Mouse (Mus musculus) cortical plate, adult 2 months (tissue): ENCODE measurements around the gene Usp21. TPM values are rescaled to one million over a fixed set of nuclear protein-coding genes. Genes with fewer than 3 reads are reported as not detected.
A peak's percentile ranks its signal among the peaks of the same experiment; 100 is the strongest.

Experiments used
- H3K27ac ChIP-seq: fragments of 200-500 bp; 2 replicates; pipeline ENCODE4 v1.5.1; 2012; ENCODE audit warnings: low read length, control low read depth, inconsistent platforms; ENCODE audit not compliant: insufficient read depth
- H3K4me1 ChIP-seq: fragments of 200-500 bp; 2 replicates; pipeline ENCODE4 v1.6.1; 2011; ENCODE audit warnings: low read length; ENCODE audit not compliant: control insufficient read depth, insufficient read depth
- H3K4me3 ChIP-seq: fragments of 200-500 bp; 2 replicates; pipeline ENCODE4 v1.5.1; 2011; ENCODE audit warnings: mild to moderate bottlenecking, low read length, control low read depth; ENCODE audit not compliant: insufficient read depth
- CTCF ChIP-seq: fragments of 200-500 bp; IDR thresholded peaks from 2 replicates; pipeline ENCODE4 v1.5.1; 2011; ENCODE audit warnings: mild to moderate bottlenecking, control low read depth, low read length; ENCODE audit not compliant: insufficient read depth; ENCODE audit errors: extremely low read depth
- POLR2A ChIP-seq: fragments of 200-500 bp; IDR thresholded peaks from 2 replicates; pipeline ENCODE4 v1.6.1; 2011; ENCODE audit warnings: mild to moderate bottlenecking, low read length, control low read depth; ENCODE audit not compliant: insufficient read depth; ENCODE audit errors: extremely low read depth
- polyA plus RNA-seq: library from polyadenylated mRNA; depleted of rRNA; stranded (reverse); fragments of >200 nt; gene quantifications from 2 replicates; pipeline ENCODE4 v1.2.3, GENCODE M21; 2012

Usp21 gene
- polyA plus RNA-seq, 1 experiment: 70.2 TPM

- H3K4me1 ChIP-seq: peaks cover 1% of the 10 kb centered on the region; the same call in 1 of the 2 replicates
- H3K27ac ChIP-seq: no peak overlapping the region
- H3K4me3 ChIP-seq: no peak overlapping the region
- TF ChIP-seq CTCF (peak; percentile 71; the same call in 1 of the 2 replicates), POLR2A (no peak)
Observed at GRCm38 (mm10) chr1:171256937-171257548, 30.7 kb downstream of the Usp21 start.

DNA sequence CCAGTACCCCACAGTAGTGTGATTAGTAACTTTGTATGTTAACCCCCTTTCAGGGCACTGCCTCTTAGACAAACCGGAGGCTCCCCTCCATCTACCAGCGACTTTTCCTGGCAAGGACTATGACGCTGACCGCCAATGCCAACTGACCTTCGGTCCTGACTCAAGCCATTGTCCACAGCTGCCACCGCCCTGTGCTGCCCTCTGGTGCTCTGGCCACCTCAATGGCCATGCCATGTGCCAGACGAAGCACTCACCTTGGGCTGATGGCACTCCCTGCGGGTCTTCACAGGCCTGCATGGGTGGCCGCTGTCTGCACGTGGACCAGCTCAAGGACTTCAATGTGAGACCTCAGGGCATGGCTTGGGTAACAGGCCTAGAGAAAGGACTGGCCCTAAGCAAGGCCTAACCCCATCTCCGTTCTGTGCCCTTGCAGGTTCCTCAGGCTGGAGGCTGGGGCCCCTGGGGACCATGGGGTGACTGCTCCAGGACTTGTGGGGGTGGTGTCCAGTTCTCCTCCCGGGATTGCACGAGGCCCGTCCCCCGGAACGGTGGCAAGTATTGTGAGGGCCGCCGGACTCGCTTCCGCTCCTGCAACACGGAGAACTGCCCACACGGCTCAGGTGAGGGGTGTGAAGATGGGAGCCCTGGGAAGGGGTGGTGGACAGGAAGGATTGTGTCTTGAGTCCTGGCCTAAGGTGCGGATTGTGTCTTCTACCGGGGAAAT is 31.5 kb downstream of the Usp21 start:
- no peak for TF ChIP-seq POLR2A
- TF ChIP-seq CTCF: no peak
- H3K4me1 ChIP-seq: no peaks in the 10 kb centered on the region

DNA sequence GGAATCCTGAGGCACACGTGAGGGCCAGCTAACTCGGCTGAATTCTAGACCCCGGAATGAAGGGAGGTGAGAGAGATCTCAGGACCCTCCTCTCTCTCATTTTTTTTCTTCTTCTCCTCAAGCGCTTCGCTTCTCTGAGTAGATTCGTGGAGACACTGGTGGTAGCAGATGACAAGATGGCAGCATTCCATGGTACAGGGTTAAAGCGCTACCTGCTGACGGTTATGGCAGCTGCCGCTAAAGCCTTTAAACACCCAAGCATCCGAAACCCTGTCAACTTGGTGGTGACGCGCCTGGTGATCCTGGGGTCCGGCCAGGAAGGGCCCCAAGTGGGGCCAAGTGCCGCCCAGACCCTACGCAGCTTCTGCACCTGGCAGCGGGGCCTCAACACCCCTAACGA is 35.4 kb downstream of the Usp21 start:
- TF ChIP-seq CTCF (no peak), POLR2A (no peak)
- H3K27ac ChIP-seq: 0 out of 2 replicates have a peak overlapping the region, but pooled peaks have one; percentile 16
- H3K4me1 ChIP-seq: no peaks in the 10 kb centered on the region
- H3K4me3 ChIP-seq: peak overlapping the region; percentile 0; the same call in 1 of the 2 replicates

More for the DNA sequence above, 31.5 kb downstream of the Usp21 start:
- Histone ChIP-seq H3K27ac (no peak overlapping the region), H3K4me3 (no peak overlapping the region)

DNA sequence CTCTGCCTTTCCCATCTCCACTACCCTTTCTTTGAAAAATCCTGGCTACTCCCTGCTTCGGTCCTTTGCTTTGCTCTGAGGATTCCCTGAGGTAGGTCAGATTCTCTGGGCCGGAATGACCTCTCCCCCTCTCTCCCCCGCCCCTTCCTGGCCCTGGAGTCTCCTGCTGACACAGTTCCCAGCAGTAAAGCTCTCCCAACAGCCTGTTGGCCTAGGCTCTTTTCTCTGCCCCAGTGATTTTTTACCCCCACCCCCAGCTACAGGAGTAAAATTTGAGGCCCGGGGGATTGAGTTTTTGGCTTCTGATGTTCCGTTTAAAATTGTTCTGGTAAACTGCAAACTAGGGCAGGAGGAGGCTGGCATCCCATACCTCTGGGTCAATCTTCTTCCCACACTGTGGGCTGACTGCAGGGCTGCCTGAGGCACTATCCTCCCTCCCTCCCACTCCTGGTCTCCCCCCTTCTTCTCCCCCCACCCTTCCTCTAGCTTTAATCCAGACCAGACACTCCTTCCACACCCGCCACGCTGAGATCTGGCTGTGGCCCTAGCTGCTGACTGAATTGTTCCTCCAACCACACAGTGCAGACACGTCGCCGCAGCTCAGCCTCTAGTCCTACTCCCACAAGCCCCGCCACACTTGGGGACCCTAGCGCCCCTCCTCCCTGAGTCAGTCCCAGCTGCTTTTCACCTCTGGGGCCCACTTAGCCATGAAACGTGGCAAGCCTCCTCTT is 36.0 kb downstream of the Usp21 start:
- TF ChIP-seq CTCF: no peak
- TF ChIP-seq POLR2A: no peak
- Histone ChIP-seq H3K4me3 (peak overlapping the region; percentile 0), H3K4me1 (no peaks in the 10 kb centered on the region), H3K27ac (no peak overlapping the region)

DNA sequence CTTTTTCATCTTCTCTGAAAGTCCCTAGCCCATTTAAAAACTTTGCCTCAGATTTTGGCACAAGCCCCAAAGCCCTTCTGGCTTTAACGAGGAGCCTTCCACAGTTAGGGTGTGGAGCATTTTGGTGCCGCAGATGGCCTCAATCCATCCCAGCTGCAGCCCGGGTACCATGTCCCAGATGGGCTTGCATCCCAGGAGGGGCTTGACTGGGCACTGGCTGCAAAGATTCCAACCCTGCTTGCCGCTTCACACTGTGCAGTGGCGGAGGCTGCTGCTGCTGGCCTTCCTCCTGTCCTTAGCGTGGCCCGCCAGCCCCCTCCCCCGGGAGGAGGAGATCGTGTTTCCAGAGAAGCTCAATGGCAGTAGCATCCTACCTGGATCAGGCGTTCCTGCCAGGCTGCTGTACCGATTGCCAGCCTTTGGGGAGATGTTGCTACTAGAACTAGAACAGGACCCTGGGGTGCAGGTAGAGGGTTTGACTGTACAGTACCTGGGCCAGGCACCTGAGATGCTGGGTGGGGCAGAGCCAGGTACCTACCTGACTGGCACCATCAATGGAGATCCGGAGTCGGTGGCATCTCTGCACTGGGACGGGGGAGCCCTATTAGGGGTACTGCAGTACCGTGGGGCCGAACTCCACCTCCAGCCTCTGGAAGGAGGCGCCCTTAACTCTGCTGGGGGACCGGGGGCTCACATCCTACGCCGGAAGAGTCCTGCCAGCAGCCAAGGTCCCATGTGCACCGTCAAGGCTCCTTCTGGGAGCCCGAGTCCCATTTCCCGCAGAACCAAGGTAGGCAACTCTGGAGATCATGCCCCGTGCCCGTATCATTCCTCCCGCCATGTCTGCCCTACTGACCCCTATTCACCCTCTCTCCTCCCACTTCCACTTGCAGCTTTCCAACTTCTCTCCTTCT is 36.9 kb downstream of the Usp21 start, which contains the start of gene Ndufs2:
Gene Ndufs2, minus strand, starts transcription at position 709 of the 914 bp plus-strand sequence.
- Histone ChIP-seq H3K4me3 (peak within 1 kb of the TSS; percentile 0), H3K27ac (peak within 1 kb of the TSS; percentile 37; the same call in 1 of the 2 replicates), H3K4me1 (no peaks in the 10 kb centered on the region; the same call in 1 of the 2 replicates)
- no peak for TF ChIP-seq POLR2A
- no peak for TF ChIP-seq CTCF

DNA sequence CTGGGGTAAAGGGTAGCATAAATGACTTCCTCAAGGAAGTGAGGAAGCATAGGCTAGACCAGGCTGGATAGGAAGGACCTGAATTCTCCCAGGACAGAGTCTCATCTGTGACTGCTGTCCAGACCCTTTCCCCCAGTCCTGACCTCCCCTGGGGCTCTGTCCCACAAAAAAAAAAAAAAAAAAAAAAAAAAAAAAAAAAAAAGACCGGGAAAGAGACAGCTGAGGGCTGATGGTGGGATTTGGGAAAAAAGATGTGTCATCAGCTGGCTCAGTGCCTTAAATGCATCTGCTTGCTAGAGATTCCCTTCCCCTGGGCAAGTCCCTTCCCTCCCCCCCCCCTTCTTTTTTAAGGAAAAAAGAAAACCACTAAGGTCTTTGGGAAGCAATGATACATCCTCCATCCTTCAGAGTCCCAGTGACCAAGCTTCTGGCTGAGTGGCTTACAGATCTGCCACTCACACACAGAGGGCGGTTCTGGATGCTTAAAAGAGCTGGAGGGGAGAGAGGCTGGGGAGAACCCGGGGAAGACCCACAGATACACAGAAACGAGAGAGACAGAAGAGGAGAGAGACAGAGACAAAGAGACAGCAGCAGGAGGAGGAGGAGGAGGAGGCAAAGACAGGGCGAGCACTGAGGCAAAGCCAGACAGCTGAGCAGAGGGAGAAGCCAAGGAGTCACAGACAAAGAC is 37.7 kb downstream of the Usp21 start, which contains the start of gene Adamts4:
Gene Adamts4, plus strand, starts transcription at position 509 of the 688 bp plus-strand sequence.
- peaks cover under 1% of the 10 kb centered on the region; the same call in 1 of the 2 replicates for H3K4me1 ChIP-seq
- peak; percentile 41; the same call in 1 of the 2 replicates for TF ChIP-seq POLR2A
- TF ChIP-seq CTCF: no peak
- H3K4me3 ChIP-seq: peak within 1 kb of the TSS; percentile 0; the same call in 1 of the 2 replicates
- peak within 1 kb of the TSS; percentile 91; the same call in 1 of the 2 replicates for H3K27ac ChIP-seq

DNA sequence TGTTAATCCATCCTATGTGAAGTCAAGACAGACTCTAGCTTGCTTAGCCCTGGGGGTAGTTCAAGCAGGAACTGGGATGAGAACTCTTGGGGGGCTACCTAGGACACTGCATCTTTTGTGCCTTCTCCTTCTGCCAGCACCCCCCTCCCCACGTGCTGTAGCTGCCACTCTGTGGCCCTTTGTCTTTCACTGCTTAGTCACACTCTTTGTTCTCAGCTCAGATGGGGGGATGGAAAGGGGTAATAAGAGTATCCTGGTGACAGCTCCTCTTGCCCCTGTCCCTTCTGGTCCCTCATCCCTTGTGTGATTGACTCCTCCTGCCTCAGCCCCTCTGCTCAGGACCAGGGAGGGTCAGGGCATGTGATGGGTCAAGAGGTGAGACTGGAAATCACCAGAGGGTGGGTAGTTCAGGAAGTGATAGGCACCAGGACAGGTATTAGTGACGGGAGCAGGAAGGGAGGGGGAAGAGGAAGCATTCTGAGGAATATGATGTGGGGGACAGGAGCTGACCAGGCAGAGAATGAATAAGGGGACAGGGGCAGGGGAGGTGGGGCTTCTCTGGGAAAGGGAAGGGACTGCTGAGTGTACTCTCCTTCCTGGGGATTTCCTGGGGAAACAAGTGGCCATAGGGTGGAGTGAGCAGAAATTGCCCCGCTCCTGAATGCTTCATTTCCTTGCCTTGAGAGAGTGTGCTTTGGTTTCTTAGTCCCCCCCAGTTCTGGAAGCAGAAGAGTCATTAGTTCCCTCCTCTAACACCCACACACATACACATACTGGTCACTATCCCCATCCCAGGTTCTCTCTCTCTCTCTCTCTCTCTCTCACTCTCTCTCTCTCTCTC is 39.2 kb downstream of the Usp21 start:
- Histone ChIP-seq H3K27ac (peak overlapping the region; percentile 91), H3K4me3 (no peak overlapping the region), H3K4me1 (peaks cover 2% of the 10 kb centered on the region; the same call in 1 of the 2 replicates)
- TF ChIP-seq POLR2A (no peak), CTCF (no peak)

GRCm38 (mm10) chr1:171247916-171248315 is 39.9 kb downstream of the Usp21 start:
- Histone ChIP-seq H3K4me3 (no peak overlapping the region; the same call in 1 of the 2 replicates), H3K4me1 (peaks cover 2% of the 10 kb centered on the region; the same call in 1 of the 2 replicates), H3K27ac (peak overlapping the region; percentile 74)
- no peak for TF ChIP-seq POLR2A
- TF ChIP-seq CTCF: no peak
